Comparison of ENCODE assay signal across 18 mouse cellular contexts in genomic region chr8:46323672-46324191, GRCm38 (mm10). TPM values are rescaled to one million over a fixed set of nuclear protein-coding genes. Genes with fewer than 3 reads are reported as not detected.
DNase-seq lines count a peak whose midpoint lies in the region; ATAC-seq and TF ChIP-seq lines count a peak whose summit lies in the region.
"Had no signal": no experiment of that assay in that cellular context is flagged by ENCODE, and none has a peak within 500 bp of the region (broad histone marks: within the 10 kb centered on the region; RNA-seq: fewer than 3 reads in every experiment).

No protein-coding gene starts in this region.

- ATAC-seq in forebrain, embryonic 12.5 days (ENCODE audit: low FRiP score): no peak
- ATAC-seq in limb, embryonic 14.5 days (ENCODE audit: low FRiP score, low read depth): no peak
- peak; percentile 70 for ATAC-seq in hindbrain, embryonic 16.5 days
- no peak for ATAC-seq in granulocyte monocyte progenitor cell, adult 5-6 weeks (replicated peaks; ENCODE audit: poor library complexity, severe bottlenecking)
- ATAC-seq in lung, postnatal 0 days: no peak

- DNase-seq in forebrain, embryonic 10.5 days (ENCODE audit: extremely low spot score, low spot score): no peak
- peak; percentile 26 for DNase-seq in limb, embryonic 14.5 days (ENCODE audit: low spot score)
- no peak for DNase-seq in limb, embryonic 10.5 days (ENCODE audit: low spot score)
- DNase-seq in adipocyte (ENCODE audit: low spot score): peak; percentile 26
- no peak for DNase-seq in lung, postnatal 0 days (ENCODE audit: low spot score)
- DNase-seq: cerebellum, adult 9-11 months; gastrocnemius, postnatal 10 days; thymus, postnatal 36 days had no signal

- no peak overlapping the region for H3K4me2 ChIP-seq in forebrain, embryonic 12.5 days
- H3K4me2 ChIP-seq in limb, embryonic 14.5 days (replicated peaks; ENCODE audit: low read depth, low read length, severe bottlenecking): no peak overlapping the region
- no peak overlapping the region for H3K4me2 ChIP-seq in hindbrain, embryonic 16.5 days (ENCODE audit: low read length)
- H3K4me2 ChIP-seq in lung, postnatal 0 days (replicated peaks; ENCODE audit: low read depth, low read length): no peak overlapping the region
- H3K4me2 ChIP-seq: embryonic facial prominence, embryonic 13.5 days; lung, embryonic 15.5 days had no signal

- TF ChIP-seq CTCF in lung, postnatal 0 days (IDR thresholded peaks at IDR 0.05): no peak

- peaks cover 5% of the 10 kb centered on the region; the same call in 1 of the 2 replicates for H3K9me3 ChIP-seq in forebrain, embryonic 12.5 days
- H3K9me3 ChIP-seq in forebrain, embryonic 10.5 days: peaks cover 10% of the 10 kb centered on the region
- H3K9me3 ChIP-seq in limb, embryonic 14.5 days (ENCODE audit: control insufficient read depth, low read length): peaks cover 6% of the 10 kb centered on the region; the same call in 1 of the 2 replicates
- no peaks in the 10 kb centered on the region for H3K9me3 ChIP-seq in limb, embryonic 10.5 days (replicated peaks)
- peaks cover 3% of the 10 kb centered on the region; the same call in 1 of the 2 replicates for H3K9me3 ChIP-seq in hindbrain, embryonic 16.5 days (ENCODE audit: control insufficient read depth, low read length)
- H3K9me3 ChIP-seq in lung, postnatal 0 days (ENCODE audit: low read length): no peaks in the 10 kb centered on the region
- H3K9me3 ChIP-seq: embryonic facial prominence, embryonic 13.5 days; lung, embryonic 15.5 days had no signal

- H3K27me3 ChIP-seq in forebrain, embryonic 12.5 days: no peaks in the 10 kb centered on the region
- no peaks in the 10 kb centered on the region for H3K27me3 ChIP-seq in forebrain, embryonic 10.5 days (ENCODE audit: poor library complexity, severe bottlenecking)
- H3K27me3 ChIP-seq in limb, embryonic 14.5 days (ENCODE audit: control insufficient read depth, insufficient read depth, low read length): no peaks in the 10 kb centered on the region
- H3K27me3 ChIP-seq in limb, embryonic 10.5 days (ENCODE audit: low read depth, poor library complexity, severe bottlenecking): no peaks in the 10 kb centered on the region
- no peaks in the 10 kb centered on the region for H3K27me3 ChIP-seq in hindbrain, embryonic 16.5 days (replicated peaks; ENCODE audit: control insufficient read depth, insufficient read depth, low read length)
- H3K27me3 ChIP-seq in lung, postnatal 0 days (replicated peaks; ENCODE audit: insufficient read depth, low read length): no peaks in the 10 kb centered on the region
- H3K27me3 ChIP-seq: embryonic facial prominence, embryonic 13.5 days; lung, embryonic 15.5 days had no signal

- TF ChIP-seq EP300 in lung, postnatal 0 days (IDR thresholded peaks at IDR 0.05): no peak

- no peak for TF ChIP-seq POLR2A in limb, embryonic 14.5 days (IDR thresholded peaks at IDR 0.05; ENCODE audit: borderline replicate concordance, extremely low read depth, insufficient read depth, insufficient read length)

- no peak overlapping the region for H3K4me3 ChIP-seq in forebrain, embryonic 12.5 days (replicated peaks)
- H3K4me3 ChIP-seq in forebrain, embryonic 10.5 days: no peak overlapping the region
- no peak overlapping the region for H3K4me3 ChIP-seq in limb, embryonic 14.5 days (replicated peaks; ENCODE audit: low read length)
- no peak overlapping the region for H3K4me3 ChIP-seq in limb, embryonic 10.5 days
- no peak overlapping the region for H3K4me3 ChIP-seq in hindbrain, embryonic 16.5 days (ENCODE audit: low read length)
- H3K4me3 ChIP-seq in lung, postnatal 0 days (ENCODE audit: low read depth, low read length): no peak overlapping the region
- H3K4me3 ChIP-seq: embryonic facial prominence, embryonic 13.5 days; lung, embryonic 15.5 days had no signal

- peak overlapping the region; percentile 27; the same call in 1 of the 2 replicates for H3K9ac ChIP-seq in forebrain, embryonic 12.5 days
- no peak overlapping the region for H3K9ac ChIP-seq in limb, embryonic 14.5 days (ENCODE audit: low read depth, low read length, severe bottlenecking)
- no peak overlapping the region for H3K9ac ChIP-seq in hindbrain, embryonic 16.5 days (ENCODE audit: low read depth, low read length)
- no peak overlapping the region for H3K9ac ChIP-seq in lung, postnatal 0 days (replicated peaks; ENCODE audit: low read depth)
- H3K9ac ChIP-seq: embryonic facial prominence, embryonic 13.5 days; lung, embryonic 15.5 days had no signal

- no peak overlapping the region for H3K27ac ChIP-seq in forebrain, embryonic 12.5 days
- H3K27ac ChIP-seq in forebrain, embryonic 10.5 days: no peak overlapping the region
- no peak overlapping the region for H3K27ac ChIP-seq in limb, embryonic 14.5 days (replicated peaks; ENCODE audit: low read depth, low read length)
- H3K27ac ChIP-seq in limb, embryonic 10.5 days: no peak overlapping the region
- no peak overlapping the region for H3K27ac ChIP-seq in hindbrain, embryonic 16.5 days (ENCODE audit: low read depth, low read length)
- no peak overlapping the region for H3K27ac ChIP-seq in lung, postnatal 0 days (ENCODE audit: low read length)
- H3K27ac ChIP-seq: embryonic facial prominence, embryonic 13.5 days; kidney, postnatal 0 days had no signal

- 80% methylated on average over 5 of the region's 5 CpGs for WGBS in forebrain, embryonic 12.5 days
- whole genome bisulfite sequencing in forebrain, embryonic 10.5 days: 88% methylated on average over 5 of the region's 5 CpGs
- 68% methylated on average over 5 of the region's 5 CpGs for WGBS in limb, embryonic 14.5 days
- 90% methylated on average over 5 of the region's 5 CpGs for WGBS in limb, embryonic 10.5 days
- WGBS in hindbrain, embryonic 16.5 days: 61% methylated on average over 5 of the region's 5 CpGs
- WGBS in lung, postnatal 0 days: 47% methylated on average over 5 of the region's 5 CpGs

- no peaks in the 10 kb centered on the region for H3K36me3 ChIP-seq in forebrain, embryonic 12.5 days (replicated peaks)
- no peaks in the 10 kb centered on the region for H3K36me3 ChIP-seq in forebrain, embryonic 10.5 days (replicated peaks)
- H3K36me3 ChIP-seq in limb, embryonic 14.5 days (ENCODE audit: control insufficient read depth, insufficient read depth, low read length): no peaks in the 10 kb centered on the region
- H3K36me3 ChIP-seq in limb, embryonic 10.5 days: no peaks in the 10 kb centered on the region
- H3K36me3 ChIP-seq in hindbrain, embryonic 16.5 days (ENCODE audit: control insufficient read depth, insufficient read depth, low read length): no peaks in the 10 kb centered on the region
- H3K36me3 ChIP-seq in lung, postnatal 0 days (ENCODE audit: insufficient read depth, low read length): no peaks in the 10 kb centered on the region
- H3K36me3 ChIP-seq: embryonic facial prominence, embryonic 13.5 days; lung, embryonic 15.5 days had no signal

- H3K4me1 ChIP-seq in forebrain, embryonic 12.5 days: no peaks in the 10 kb centered on the region
- H3K4me1 ChIP-seq in forebrain, embryonic 10.5 days: no peaks in the 10 kb centered on the region
- H3K4me1 ChIP-seq in limb, embryonic 14.5 days (ENCODE audit: control insufficient read depth, insufficient read depth, low read length): peaks cover 8% of the 10 kb centered on the region; the same call in 1 of the 2 replicates
- H3K4me1 ChIP-seq in limb, embryonic 10.5 days: no peaks in the 10 kb centered on the region
- no peaks in the 10 kb centered on the region for H3K4me1 ChIP-seq in hindbrain, embryonic 16.5 days (ENCODE audit: control insufficient read depth, insufficient read depth, low read depth, low read length)
- no peaks in the 10 kb centered on the region for H3K4me1 ChIP-seq in lung, postnatal 0 days (ENCODE audit: insufficient read depth, low read depth, low read length)

RNA-seq across cellular contexts. Expression of gene Helt, which starts 29.3 kb away (rescaled TPM):
- 11.1 and 13.0 TPM in 2 replicates for polyA plus RNA-seq in forebrain, embryonic 12.5 days (2016; fragmentation: Nextera tagmentation; extraction: Ambion mirVana)
- polyA plus RNA-seq in forebrain, embryonic 10.5 days (2016; fragmentation: Nextera tagmentation; extraction: Ambion mirVana): 1.8 and 2.7 TPM in 2 replicates
- 0.05 TPM in 1 of 2 replicates, not detected in the other for polyA plus RNA-seq in limb, embryonic 14.5 days (2012; rRNA removed)
- polyA plus RNA-seq in limb, embryonic 14.5 days (2014; fragmentation: Nextera tagmentation; extraction: Ambion mirVana): not detected in 2 replicates
- not detected in 2 replicates for polyA plus RNA-seq in limb, embryonic 10.5 days (2016; fragmentation: Nextera tagmentation; extraction: Ambion mirVana)
- 1.0 TPM in 1 of 2 replicates, not detected in the other for polyA plus RNA-seq in hindbrain, embryonic 16.5 days (2015; fragmentation: Nextera tagmentation; extraction: Ambion mirVana)
- not detected in 2 replicates for total RNA-seq in granulocyte monocyte progenitor cell, adult 5-6 weeks (2014; fragmentation: Nextera tagmentation)
- total RNA-seq in granulocyte monocyte progenitor cell, adult 5-6 weeks (2017): not detected in 2 replicates
- not detected in 2 replicates for polyA plus RNA-seq in lung, postnatal 0 days (2015; fragmentation: Nextera tagmentation; extraction: Ambion mirVana)
- total RNA-seq: adrenal gland, postnatal 36 days; left cerebral cortex, postnatal 10 days; monocyte, adult 5-6 weeks had no signal
- polyA plus RNA-seq: embryonic facial prominence, embryonic 13.5 days; heart, embryonic 16.5 days; kidney, postnatal 0 days; lung, embryonic 15.5 days had no signal

Comparison
In these comparisons a context has a peak if more than half of its experiments do, and no peak if none do; other contexts are left out.
1. DNase-seq: peak in limb, embryonic 14.5 days (single experiment) and adipocyte (single experiment); none in forebrain, embryonic 10.5 days (single experiment), limb, embryonic 10.5 days (single experiment) and lung, postnatal 0 days (single experiment).